Mouse (Mus musculus): ENCODE data around the gene Ascl3. TPM values are rescaled to one million over a fixed set of nuclear protein-coding genes. Genes with fewer than 3 reads are reported as not detected.
A peak's percentile ranks its signal among the peaks of the same experiment; 100 is the strongest.

The Ascl3 gene
- total RNA-seq, 2 experiments from 2014 or later, result not detected

DNA sequence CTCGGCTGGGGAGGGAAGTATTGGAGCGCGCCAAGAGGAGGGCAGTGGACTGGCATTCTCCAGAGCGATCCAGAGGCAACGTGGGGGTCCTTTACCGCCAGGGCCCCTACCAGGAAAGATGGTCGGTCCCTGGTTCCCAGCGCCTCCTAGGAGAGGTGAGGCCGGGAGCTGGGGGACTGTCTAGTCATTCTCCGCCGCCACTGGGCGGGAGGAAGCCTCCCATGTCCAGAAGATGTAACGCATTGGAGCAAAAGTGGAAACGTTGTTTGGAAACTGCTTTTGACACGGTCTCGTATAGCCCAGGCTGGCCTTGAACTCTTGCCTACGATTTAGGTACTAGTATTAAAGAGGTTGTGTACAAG lies 27.5 kb downstream of the Ascl3 start:
- Histone ChIP-seq H3K27ac (peak overlapping the region; percentile 87), H3K4me3 (peak overlapping the region; percentile 75)
- intact Hi-C loops (cut with DNase I), result loop anchor here (5.0 kb wide), 1 partner anchor 177 kb away; no protein-coding TSS in a partner anchor
- DNase-seq, result no peak
- TF ChIP-seq CTCF (IDR thresholded peaks at IDR 0.05), result no peak

DNA sequence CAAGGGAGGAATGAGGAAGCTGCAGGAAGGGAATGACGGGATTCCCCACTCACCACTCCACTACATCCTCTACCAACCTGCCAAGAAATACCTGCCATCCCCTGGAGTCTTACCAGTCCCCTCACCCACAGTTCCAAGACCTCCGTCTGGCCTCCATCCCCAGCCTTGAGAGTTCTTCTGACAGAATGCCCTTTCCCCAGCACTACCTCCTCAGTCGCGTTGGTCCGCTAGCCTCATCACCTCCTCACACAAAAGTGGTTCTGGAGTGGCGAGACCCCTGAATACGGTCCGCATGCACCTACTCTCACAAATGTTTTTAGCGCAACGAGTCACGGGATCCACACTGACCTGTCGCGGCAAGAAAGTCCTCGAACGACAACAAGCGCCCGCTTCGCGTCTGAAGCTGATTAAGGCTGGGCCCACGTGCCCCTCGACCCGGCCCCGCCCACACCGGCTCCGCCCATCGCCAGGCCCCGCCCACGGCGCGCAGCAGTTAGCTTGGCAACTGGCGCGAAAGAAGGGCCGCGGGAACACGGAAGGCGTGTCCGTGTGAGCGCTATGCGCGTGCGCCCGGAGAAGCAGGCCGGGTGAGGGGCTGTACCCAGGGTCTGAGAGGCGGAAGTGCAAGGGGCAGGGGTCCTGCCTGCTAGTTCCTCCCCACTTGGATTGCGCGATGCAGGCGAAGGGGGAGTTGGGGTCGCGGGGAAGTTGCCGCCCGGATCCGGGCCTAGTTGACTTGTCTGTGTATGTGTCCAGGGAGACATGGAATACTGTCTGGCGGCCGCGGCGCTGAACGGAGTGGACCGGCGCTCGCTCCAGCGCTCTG lies 28.1 kb downstream of the Ascl3 start, which contains the start of the genes St5 and Akip1:
Gene St5, minus strand, starts transcription at position 416 of the 826 bp plus-strand sequence.
Gene Akip1, plus strand, starts transcription at position 501 of the 826 bp plus-strand sequence.
- H3K4me3 ChIP-seq, result peak within 1 kb of the TSS; percentile 75
- intact Hi-C loops (cut with DNase I), result loop anchor here (5.0 kb wide), 1 partner anchor 176 kb away; no protein-coding TSS in a partner anchor
- DNase-seq, result peak; percentile 97
- TF ChIP-seq CTCF (IDR thresholded peaks at IDR 0.05), result no peak
- peak within 1 kb of the TSS; percentile 87 for H3K27ac ChIP-seq

DNA sequence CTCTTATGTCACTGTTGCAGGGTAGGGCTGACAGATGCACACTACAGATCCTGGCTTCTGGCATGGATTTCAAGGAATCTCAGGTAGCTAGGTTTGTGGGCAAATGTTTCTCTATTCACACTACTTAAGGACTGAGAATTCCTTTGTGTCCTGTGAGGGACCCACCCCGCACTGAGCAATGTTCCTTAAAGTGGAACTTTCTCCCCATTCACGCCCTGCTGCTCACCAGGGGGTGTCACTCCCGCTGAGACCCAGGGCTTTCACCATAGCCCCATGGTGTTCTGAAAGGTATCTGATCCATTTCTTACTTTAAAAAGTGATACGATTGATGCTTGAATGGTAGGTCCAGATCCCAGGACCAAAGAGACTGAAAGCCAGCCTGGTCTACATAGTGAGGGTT lies 28.8 kb downstream of the Ascl3 start:
- Histone ChIP-seq H3K27ac (no peak overlapping the region), H3K4me3 (peak overlapping the region; percentile 75; the same call in 1 of the 2 replicates)
- TF ChIP-seq CTCF (IDR thresholded peaks at IDR 0.05), result no peak
- intact Hi-C loops (cut with DNase I), result loop anchor here (5.0 kb wide), 1 partner anchor 175 kb away; no protein-coding TSS in a partner anchor
- DNase-seq, result no peak

DNA sequence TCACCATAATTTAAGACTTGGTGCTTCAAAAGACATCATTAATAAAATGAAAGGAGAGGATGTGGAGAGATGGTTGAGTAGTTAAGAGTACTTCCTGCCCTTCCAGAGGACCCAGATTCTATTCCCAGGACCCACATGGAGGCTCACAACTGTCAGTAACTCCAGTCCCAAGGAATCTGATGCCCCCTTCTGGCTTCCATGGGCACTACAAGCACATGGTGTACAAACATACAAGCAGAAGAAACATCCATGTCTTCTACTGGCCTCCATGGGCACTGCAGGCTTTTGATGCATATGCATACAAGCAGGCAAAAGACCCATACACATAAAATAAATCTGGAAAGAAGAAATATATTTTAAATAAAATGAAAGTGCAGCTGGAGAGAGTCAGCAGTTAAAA lies 31.3 kb downstream of the Ascl3 start:
- DNase-seq, result no peak
- intact Hi-C loops (cut with DNase I), result loop anchor here (5.0 kb wide), 1 partner anchor 173 kb away; no protein-coding TSS in a partner anchor
- Histone ChIP-seq H3K4me3 (no peak overlapping the region), H3K27ac (no peak overlapping the region)
- peak; percentile 13; the same call in 1 of the 2 replicates for TF ChIP-seq CTCF (IDR thresholded peaks at IDR 0.05)

DNA sequence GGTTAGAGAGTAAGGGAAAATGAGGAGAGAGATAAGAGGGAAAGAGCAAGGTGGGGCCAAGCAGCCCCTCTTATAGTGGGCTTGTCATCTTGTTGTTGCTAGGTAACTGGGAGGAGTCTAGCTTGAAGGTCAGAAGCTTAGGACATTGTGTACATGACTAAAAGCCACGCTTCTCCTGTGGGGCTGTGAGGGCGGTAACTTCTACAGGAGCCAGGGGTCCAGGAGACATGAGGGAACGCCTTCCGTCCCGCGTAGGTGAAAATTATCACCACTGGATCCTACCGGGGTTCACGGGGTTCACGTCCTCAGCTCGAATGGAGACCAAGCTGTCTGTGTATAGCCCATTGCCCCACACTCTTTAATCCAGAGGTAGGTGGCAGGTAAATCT lies 36.2 kb downstream of the Ascl3 start:
- no peak for DNase-seq
- H3K4me3 ChIP-seq, result no peak overlapping the region
- intact Hi-C loops (cut with DNase I), result no loop called here
- no peak overlapping the region for H3K27ac ChIP-seq
- TF ChIP-seq CTCF (IDR thresholded peaks at IDR 0.05), result no peak

DNA sequence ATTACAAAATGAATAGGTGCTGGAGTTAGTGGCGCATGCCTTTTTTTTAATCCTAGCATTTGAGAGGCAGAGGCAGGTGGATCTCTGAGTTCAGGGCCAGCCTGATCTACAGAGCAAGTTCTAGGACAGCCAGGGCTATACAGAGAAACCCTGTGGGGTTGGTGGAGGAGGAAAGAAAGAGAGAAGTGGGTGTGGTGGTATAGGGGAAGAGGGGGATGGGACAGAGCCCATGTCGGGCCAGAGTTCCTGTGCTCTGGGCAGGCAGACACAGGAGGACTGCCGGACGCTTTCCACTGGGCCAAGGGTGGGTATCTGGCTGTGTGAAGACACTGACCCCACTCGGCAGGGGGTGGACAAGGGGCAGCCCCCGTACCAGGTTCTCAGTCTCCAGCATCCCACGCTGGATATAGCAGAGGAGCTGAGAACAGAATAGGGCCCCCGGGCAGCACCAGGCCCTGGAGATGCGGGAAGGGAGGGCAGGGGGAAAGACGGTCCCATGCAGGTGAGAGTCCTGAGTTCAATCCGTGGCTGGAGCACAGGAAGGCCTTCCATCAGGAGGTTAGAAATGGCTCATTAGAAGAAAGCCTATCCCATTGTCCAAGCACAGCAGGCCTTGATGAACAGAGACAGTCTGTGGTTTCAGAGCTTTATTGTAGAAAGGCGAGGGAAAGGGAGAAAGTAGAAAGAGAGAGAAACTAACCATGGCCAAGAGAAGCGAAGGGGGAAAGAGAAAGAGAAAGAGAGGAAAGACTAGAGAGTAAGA lies 36.8 kb downstream of the Ascl3 start:
- Histone ChIP-seq H3K27ac (no peak overlapping the region), H3K4me3 (no peak overlapping the region)
- intact Hi-C loops (cut with DNase I), result no loop called here
- no peak for TF ChIP-seq CTCF (IDR thresholded peaks at IDR 0.05)
- DNase-seq, result no peak

DNA sequence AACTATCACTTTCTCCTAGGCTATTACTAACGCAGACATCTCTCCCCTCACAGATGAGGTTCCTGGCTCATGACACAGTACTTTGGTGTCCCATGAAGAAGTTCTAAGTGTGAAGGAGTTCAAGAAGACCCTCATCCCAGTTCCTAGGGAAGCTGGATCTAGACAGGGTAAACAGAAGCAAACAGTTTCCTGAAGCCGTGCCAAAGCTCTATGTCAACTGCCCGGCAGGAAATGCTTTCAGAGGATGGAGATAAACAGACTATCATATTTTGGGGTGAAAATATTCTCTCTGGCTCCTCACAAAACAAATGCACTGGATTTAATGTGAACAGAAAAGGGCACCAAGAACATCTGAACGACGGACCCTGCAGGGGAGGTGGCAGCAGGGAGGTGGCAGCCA lies 40.6 kb downstream of the Ascl3 start:
- TF ChIP-seq CTCF (IDR thresholded peaks at IDR 0.05), result no peak
- Histone ChIP-seq H3K4me3 (no peak overlapping the region), H3K27ac (no peak overlapping the region)

DNA sequence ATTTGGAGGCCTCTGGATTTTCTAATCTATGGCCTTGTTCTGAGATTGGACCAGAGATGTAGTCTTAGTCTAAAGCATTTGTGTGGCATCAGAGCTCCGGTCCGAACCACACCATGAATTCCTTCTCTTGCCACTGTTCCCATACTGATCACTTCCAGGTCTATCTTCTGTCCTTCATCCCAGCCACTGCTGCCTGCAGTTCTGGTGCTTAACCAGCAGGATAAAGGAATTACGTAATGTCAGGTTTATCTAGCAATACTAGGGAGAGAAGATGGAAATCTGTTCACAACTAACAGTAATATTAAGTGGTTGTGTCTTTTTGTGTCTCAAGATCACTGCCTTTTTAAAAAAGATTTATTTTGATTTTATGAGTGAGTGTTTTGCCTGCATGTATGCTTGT lies 41.4 kb downstream of the Ascl3 start:
- intact Hi-C loops (cut with DNase I), result no loop called here
- H3K27ac ChIP-seq, result no peak overlapping the region
- H3K4me3 ChIP-seq, result no peak overlapping the region
- peak; percentile 29; the same call in 1 of the 2 replicates for TF ChIP-seq CTCF (IDR thresholded peaks at IDR 0.05)
- DNase-seq, result no peak

More for the DNA sequence above, 40.6 kb downstream of the Ascl3 start:
- intact Hi-C loops (cut with DNase I), result no loop called here
- no peak for DNase-seq

DNA sequence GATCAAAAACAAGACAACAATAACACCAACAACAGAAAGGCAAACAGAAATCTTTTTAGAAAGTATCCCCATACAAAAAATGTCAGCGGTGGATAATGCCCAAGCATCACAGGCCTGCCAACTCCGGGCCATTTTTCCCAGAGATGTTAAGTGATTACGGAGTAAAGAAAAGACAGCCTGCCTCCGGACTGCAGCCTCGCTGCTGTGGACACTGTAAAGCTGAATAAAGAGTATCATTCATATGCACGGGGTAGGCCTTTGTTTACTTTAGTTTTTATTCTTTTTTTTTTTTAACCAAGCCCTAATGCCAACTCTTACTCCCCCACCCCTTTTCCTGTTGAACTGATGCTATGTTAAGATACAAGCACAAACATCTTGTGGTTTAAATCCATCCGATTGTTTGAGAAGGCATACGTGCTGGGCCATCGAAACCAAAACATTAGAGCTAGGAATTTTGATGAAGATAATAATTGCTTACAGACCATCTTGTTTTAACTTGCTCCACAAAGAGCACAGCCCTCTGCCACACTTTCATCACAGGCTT lies 44.9 kb downstream of the Ascl3 start:
- no peak for DNase-seq
- intact Hi-C loops (cut with DNase I), result no loop called here
- TF ChIP-seq CTCF (IDR thresholded peaks at IDR 0.05), result no peak
- H3K4me3 ChIP-seq, result no peak overlapping the region
- no peak overlapping the region for H3K27ac ChIP-seq

DNA sequence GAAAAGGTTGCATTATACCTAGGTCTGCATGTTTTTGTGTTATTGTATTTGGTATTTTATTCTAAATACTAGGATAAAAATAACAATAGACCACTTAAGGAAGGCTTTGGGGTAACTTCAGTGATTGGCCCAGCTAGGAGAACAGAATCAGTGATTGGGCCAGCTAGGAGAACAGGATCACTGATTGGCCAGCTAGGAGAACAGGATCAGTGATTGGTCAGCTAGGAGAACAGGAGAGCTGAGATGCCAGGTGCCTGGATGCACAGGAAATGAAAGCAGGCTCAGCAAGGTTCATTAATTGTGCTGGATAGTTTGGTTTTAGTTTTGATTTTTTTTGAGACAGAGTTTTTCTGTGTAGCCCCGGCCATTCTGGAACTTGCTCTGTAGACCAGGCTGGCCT lies 50.6 kb downstream of the Ascl3 start:
- intact Hi-C loops (cut with DNase I), result no loop called here
- H3K27ac ChIP-seq, result no peak overlapping the region
- no peak overlapping the region for H3K4me3 ChIP-seq
- DNase-seq, result no peak
- no peak for TF ChIP-seq CTCF (IDR thresholded peaks at IDR 0.05)

DNA sequence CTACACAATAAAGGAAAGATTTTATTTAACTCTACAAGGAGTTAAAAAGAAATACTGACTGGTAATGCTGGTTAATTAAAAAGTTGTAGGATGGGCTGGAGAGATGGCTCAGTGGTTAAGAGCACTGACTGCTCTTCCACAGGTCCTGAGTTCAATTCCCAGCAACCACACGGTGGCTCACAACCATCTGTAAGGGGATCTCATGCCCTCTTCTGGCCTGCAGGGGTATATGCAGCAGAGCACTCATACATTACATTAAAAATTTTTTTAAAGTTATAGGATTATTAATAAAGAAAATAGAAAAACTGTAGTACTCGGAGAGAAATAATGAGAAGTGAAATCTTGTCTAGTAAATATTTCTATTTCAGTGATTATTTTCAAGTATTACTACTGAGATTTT lies 51.2 kb downstream of the Ascl3 start:
- Histone ChIP-seq H3K27ac (no peak overlapping the region), H3K4me3 (no peak overlapping the region)
- peak; percentile 7; the same call in 1 of the 2 replicates for TF ChIP-seq CTCF (IDR thresholded peaks at IDR 0.05)
- no peak for DNase-seq
- intact Hi-C loops (cut with DNase I), result no loop called here

Other genes with a start within 250 kb of the Ascl3 start
- gene Trim66, start 223.6 kb downstream of the Ascl3 start, total RNA-seq (2021), result under 1 TPM; 0.17 to 0.23 TPM
- 100 to 1,000 TPM in 1 of 2 experiments, 10 to 100 TPM in 1; 78.8 to 109 TPM for gene Rpl27a, start 212.6 kb downstream of the Ascl3 start, total RNA-seq (2021)
- gene St5, start 28.1 kb downstream of the Ascl3 start, total RNA-seq (2021), result 1 to 10 TPM; 6.8 to 7.7 TPM
- gene Akip1, start 28.0 kb downstream of the Ascl3 start, total RNA-seq (2021), result 10 to 100 TPM; 10.3 to 17.8 TPM
- gene BC051019, start 7.9 kb downstream of the Ascl3 start, total RNA-seq (2021), result not detected
- 10 to 100 TPM; 28.1 to 30.4 TPM for gene Tmem9b, start 21.1 kb upstream of the Ascl3 start, total RNA-seq (2021)
- not detected for gene Nrip3, start 50.3 kb upstream of the Ascl3 start, total RNA-seq (2021)
- 1 to 10 TPM; 1.4 to 3.5 TPM for gene Scube2, start 134.0 kb upstream of the Ascl3 start, total RNA-seq (2021)
- 10 to 100 TPM; 34.4 to 52.4 TPM for gene Dennd5a, start 228.7 kb upstream of the Ascl3 start, total RNA-seq (2021)